Mouse (Mus musculus) limb, embryonic 14.5 days (tissue): Measurements from ENCODE around the gene Slc12a6. TPM values are rescaled to one million over a fixed set of nuclear protein-coding genes. Genes with fewer than 3 reads are reported as not detected.
A peak's percentile ranks its signal among the peaks of the same experiment; 100 is the strongest.

Source experiments
- ATAC-seq: fragments of 200-750 bp; cut with Nextera tagmentation; 2 replicates; pipeline ENCODE4 v1.8.0; 2017; ENCODE audit warnings: low read depth, moderate number of reproducible peaks, moderate TSS enrichment; ENCODE audit not compliant: low FRiP score
- DNase-seq: peaks from one replicate; pipeline ENCODE4 v3.0.0-alpha.2; 2015; ENCODE audit warnings: low spot score
- H3K27ac ChIP-seq: fragments of 300-500 bp; sonication (generic); replicated peaks from 2 replicates; pipeline ENCODE4 v1.5.1; 2014; ENCODE audit warnings: low read depth, mild to moderate bottlenecking, low read length, moderate library complexity, mixed read lengths
- H3K27me3 ChIP-seq: fragments of 300-500 bp; sonication (generic); 2 replicates; pipeline ENCODE4 v1.6.1; 2014; ENCODE audit warnings: low read length, mixed read lengths; ENCODE audit not compliant: control insufficient read depth, insufficient read depth
- H3K36me3 ChIP-seq: fragments of 300-500 bp; sonication (generic); 2 replicates; pipeline ENCODE4 v1.6.1; 2014; ENCODE audit warnings: mild to moderate bottlenecking, low read length, moderate library complexity, mixed read lengths; ENCODE audit not compliant: control insufficient read depth, insufficient read depth
- H3K4me1 ChIP-seq: fragments of 300-500 bp; sonication (generic); 2 replicates; pipeline ENCODE4 v1.6.1; 2014; ENCODE audit warnings: antibody characterized with exemption, low read length, mixed read lengths; ENCODE audit not compliant: control insufficient read depth, insufficient read depth
- H3K4me2 ChIP-seq: fragments of 300-500 bp; sonication (generic); replicated peaks from 2 replicates; pipeline ENCODE4 v1.6.1; 2014; ENCODE audit warnings: low read depth, mild to moderate bottlenecking, low read length, moderate library complexity; ENCODE audit not compliant: severe bottlenecking
- H3K4me3 ChIP-seq: fragments of 300-500 bp; sonication (generic); replicated peaks from 2 replicates; pipeline ENCODE4 v1.5.1; 2014; ENCODE audit warnings: low read length
- H3K9ac ChIP-seq: fragments of 300-500 bp; sonication (generic); 2 replicates; pipeline ENCODE4 v1.6.1; 2014; ENCODE audit warnings: mild to moderate bottlenecking, low read depth, low read length, moderate library complexity; ENCODE audit not compliant: severe bottlenecking
- H3K9me3 ChIP-seq: fragments of 300-500 bp; sonication (generic); 2 replicates; pipeline ENCODE4 v1.6.1; 2016; ENCODE audit warnings: low read length; ENCODE audit not compliant: control insufficient read depth
- POLR2A ChIP-seq: fragments of 200-500 bp; IDR thresholded peaks from 2 replicates; pipeline ENCODE4 v1.8.0; 2012; ENCODE audit warnings: inconsistent platforms, mild to moderate bottlenecking, moderate library complexity, borderline replicate concordance; ENCODE audit not compliant: insufficient read depth, insufficient read length; ENCODE audit errors: extremely low read depth
- WGBS: fragments of 180-500 bp; shearing (Covaris S2); extraction: QIAGEN DNeasy Blood & Tissue Kit; methylation state at CpG from one replicate; pipeline ENCODE4 v1.1.7; 2014; 5-methylcytosine and 5-hydroxymethylcytosine counted together
- polyA plus RNA-seq, 2 experiments: library from polyadenylated mRNA; depleted of rRNA in 1 of 2; stranded (reverse) in 1 of 2; unstranded in 1 of 2; fragments of >200 nt; fragmentation: Nextera tagmentation in 1 of 2; extraction: Ambion mirVana in 1 of 2; gene quantifications; 2 replicates each; pipeline versions ENCODE4 v1.2.1 to v1.2.3; 2012 to 2014

Slc12a6 gene
- polyA plus RNA-seq, 2 experiments: 14.1 to 32.5 TPM

DNA sequence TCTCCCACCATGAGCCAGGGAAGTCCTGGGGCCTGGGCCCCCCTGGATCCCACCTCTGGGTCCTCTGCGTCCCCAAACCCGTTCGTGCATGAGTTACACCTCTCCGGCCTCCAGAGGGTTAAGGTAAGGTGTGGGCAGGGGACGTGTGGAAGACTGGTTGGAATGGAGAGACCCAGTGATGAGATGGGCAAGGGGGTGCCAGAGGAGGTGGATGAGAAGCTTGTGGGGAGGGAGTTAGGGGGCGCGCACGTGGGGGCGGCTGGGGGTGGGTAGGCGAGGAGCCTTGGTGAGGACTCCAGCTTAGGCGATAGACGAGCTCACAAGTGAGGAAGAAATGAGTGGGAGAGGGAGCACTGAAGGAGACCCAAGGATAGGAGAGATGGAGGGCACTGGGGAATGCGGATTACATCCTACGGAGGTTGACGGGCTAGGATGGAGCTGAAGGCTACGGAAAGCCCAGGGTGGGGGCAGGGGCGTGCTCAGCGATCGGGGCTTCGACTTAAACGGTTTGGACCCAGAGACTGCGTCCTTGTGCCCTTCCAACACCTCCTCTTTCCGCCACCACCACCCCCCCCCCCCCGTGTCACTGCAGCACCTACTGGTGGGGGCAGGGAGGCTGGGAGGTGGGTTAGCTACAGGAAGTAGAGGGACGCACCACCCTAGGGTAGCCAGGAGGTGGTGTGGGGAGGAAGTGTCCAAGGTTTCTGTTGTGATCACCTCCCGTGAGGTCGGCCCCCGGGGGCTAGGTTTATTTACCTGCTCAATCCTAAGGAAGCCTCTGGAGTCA is 25.5 kb upstream of the Slc12a6 start:
- TF ChIP-seq POLR2A: no peak
- Histone ChIP-seq H3K27me3 (no peaks in the 10 kb centered on the region), H3K27ac (peak overlapping the region; percentile 93), H3K36me3 (peaks cover 6% of the 10 kb centered on the region), H3K9me3 (no peaks in the 10 kb centered on the region), H3K4me2 (peak overlapping the region; percentile 88), H3K4me3 (peak overlapping the region; percentile 77), H3K4me1 (peaks cover 9% of the 10 kb centered on the region; the same call in 1 of the 2 replicates), H3K9ac (peak overlapping the region; percentile 80)
- ATAC-seq (peak; percentile 6), DNase-seq (peak; percentile 29)
- 1% methylated on average over 27 of the region's 28 CpGs for WGBS

DNA sequence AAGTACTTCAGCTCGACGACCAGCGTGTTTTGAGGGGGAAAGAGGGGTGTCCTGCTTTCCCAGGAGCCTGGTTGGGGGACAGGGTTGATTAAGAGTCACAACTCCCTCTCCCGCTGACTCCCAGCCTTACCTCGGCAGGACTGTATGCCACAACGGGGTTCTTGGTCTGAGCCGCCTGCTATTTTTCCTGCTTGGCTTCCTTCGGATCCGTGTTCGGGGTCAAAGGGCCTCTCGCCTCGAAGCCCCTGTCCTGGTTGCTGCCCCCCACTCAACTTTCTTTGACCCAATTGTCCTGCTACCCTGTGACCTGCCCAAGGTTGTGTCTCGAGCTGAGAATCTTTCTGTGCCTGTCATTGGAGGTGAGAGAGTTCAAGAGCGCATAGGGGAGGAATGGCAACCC is 23.8 kb upstream of the Slc12a6 start:
- 76% methylated on average over 14 of the region's 14 CpGs for WGBS
- H3K4me3 ChIP-seq: no peak overlapping the region
- no peak overlapping the region for H3K9ac ChIP-seq
- no peak overlapping the region for H3K27ac ChIP-seq
- H3K9me3 ChIP-seq: no peaks in the 10 kb centered on the region
- peaks cover 9% of the 10 kb centered on the region; the same call in 1 of the 2 replicates for H3K4me1 ChIP-seq
- TF ChIP-seq POLR2A: no peak
- no peaks in the 10 kb centered on the region for H3K27me3 ChIP-seq
- peaks cover 15% of the 10 kb centered on the region for H3K36me3 ChIP-seq
- ATAC-seq (no peak), DNase-seq (no peak)
- H3K4me2 ChIP-seq: no peak overlapping the region

GRCm38 (mm10) chr2:112245307-112245706 is 20.3 kb upstream of the Slc12a6 start:
- H3K4me1 ChIP-seq: peaks cover 8% of the 10 kb centered on the region; the same call in 1 of the 2 replicates
- 82% methylated on average over 5 of the region's 5 CpGs for WGBS
- no peaks in the 10 kb centered on the region for H3K27me3 ChIP-seq
- ATAC-seq (no peak), DNase-seq (peak; percentile 40)
- H3K4me3 ChIP-seq: no peak overlapping the region
- no peak overlapping the region for H3K27ac ChIP-seq
- H3K9me3 ChIP-seq: no peaks in the 10 kb centered on the region
- TF ChIP-seq POLR2A: no peak
- no peak overlapping the region for H3K9ac ChIP-seq
- no peak overlapping the region for H3K4me2 ChIP-seq
- H3K36me3 ChIP-seq: peaks cover 17% of the 10 kb centered on the region

DNA sequence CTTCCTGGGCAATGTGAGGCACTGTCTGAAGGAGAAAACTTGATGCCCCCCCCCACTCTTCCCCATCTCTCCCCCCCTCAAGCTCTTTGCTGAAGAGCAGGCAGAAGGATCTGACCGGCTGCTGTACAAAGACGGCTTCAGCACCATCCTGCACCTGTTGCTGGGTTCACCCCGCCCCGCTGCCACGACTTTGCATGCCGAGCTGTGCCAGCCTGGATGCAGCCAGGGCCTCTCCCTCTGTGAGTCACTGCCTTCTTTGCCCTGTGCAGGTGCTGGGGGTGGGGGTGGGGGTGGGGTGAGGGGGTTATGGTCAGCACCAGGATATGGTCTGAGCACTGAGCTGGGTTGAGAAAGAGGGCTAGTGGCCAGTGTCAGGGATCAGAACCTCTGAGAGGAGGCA is 19.4 kb upstream of the Slc12a6 start:
- DNase-seq (no peak), ATAC-seq (no peak)
- 82% methylated on average over 6 of the region's 6 CpGs for WGBS
- Histone ChIP-seq H3K4me1 (no peaks in the 10 kb centered on the region), H3K27ac (no peak overlapping the region), H3K9ac (no peak overlapping the region), H3K4me3 (no peak overlapping the region), H3K9me3 (no peaks in the 10 kb centered on the region), H3K4me2 (no peak overlapping the region), H3K36me3 (peaks cover 17% of the 10 kb centered on the region), H3K27me3 (no peaks in the 10 kb centered on the region)
- TF ChIP-seq POLR2A: no peak

- no peak overlapping the region for H3K4me2 ChIP-seq
- no peak overlapping the region for H3K27ac ChIP-seq
- no peak for ATAC-seq
- peaks cover 17% of the 10 kb centered on the region for H3K36me3 ChIP-seq
- H3K9ac ChIP-seq: no peak overlapping the region
- 77% methylated on average over 10 of the region's 10 CpGs for WGBS
- no peaks in the 10 kb centered on the region for H3K4me1 ChIP-seq
- no peak overlapping the region for H3K4me3 ChIP-seq
- no peaks in the 10 kb centered on the region for H3K9me3 ChIP-seq
- no peak for DNase-seq
- no peaks in the 10 kb centered on the region for H3K27me3 ChIP-seq
- TF ChIP-seq POLR2A: no peak
These were observed 18.3 kb upstream of the Slc12a6 start for GRCm38 (mm10) chr2:112247323-112247722.
